Mouse (Mus musculus) liver, embryonic 16.5 days (tissue): Measurements from ENCODE around the gene Atad3a. TPM values are rescaled to one million over a fixed set of nuclear protein-coding genes. Genes with fewer than 3 reads are reported as not detected.

Source experiments
- ATAC-seq: fragments of 200-750 bp; cut with Nextera tagmentation; 2 replicates; pipeline ENCODE4 v1.8.0; 2017; ENCODE audit warnings: low read depth, mild to moderate bottlenecking, moderate number of reproducible peaks, moderate library complexity
- H3K27ac ChIP-seq: fragments of 300-500 bp; sonication (generic); 2 replicates; pipeline ENCODE4 v1.5.1; 2014; ENCODE audit warnings: mild to moderate bottlenecking, low read length
- H3K27me3 ChIP-seq: fragments of 300-500 bp; sonication (generic); 2 replicates; pipeline ENCODE4 v1.6.1; 2014; ENCODE audit warnings: low read depth, low read length, mixed read lengths; ENCODE audit not compliant: control insufficient read depth, insufficient read depth
- H3K36me3 ChIP-seq: fragments of 300-500 bp; sonication (generic); 2 replicates; pipeline ENCODE4 v1.6.1; 2014; ENCODE audit warnings: mild to moderate bottlenecking; ENCODE audit not compliant: control insufficient read depth, insufficient read depth
- H3K4me1 ChIP-seq: fragments of 300-500 bp; sonication (generic); 2 replicates; pipeline ENCODE4 v1.6.1; 2014; ENCODE audit warnings: low read depth, low read length, mixed read lengths; ENCODE audit not compliant: control insufficient read depth
- H3K4me2 ChIP-seq: fragments of 300-500 bp; sonication (generic); 2 replicates; pipeline ENCODE4 v1.6.1; 2014; ENCODE audit warnings: low read depth, low read length, mixed read lengths
- H3K4me3 ChIP-seq: fragments of 300-500 bp; sonication (generic); 2 replicates; pipeline ENCODE4 v1.5.1; 2014; ENCODE audit warnings: low read depth, mild to moderate bottlenecking, low read length
- H3K9ac ChIP-seq: fragments of 300-500 bp; sonication (generic); 2 replicates; pipeline ENCODE4 v1.6.1; 2014; ENCODE audit warnings: low read depth, low read length
- H3K9me3 ChIP-seq: fragments of 300-500 bp; sonication (generic); replicated peaks from 2 replicates; pipeline ENCODE4 v1.6.1; 2016; ENCODE audit warnings: low read length; ENCODE audit not compliant: control insufficient read depth
- WGBS: fragments of 180-500 bp; shearing (Covaris S2); extraction: QIAGEN DNeasy Blood & Tissue Kit; methylation state at CpG from one replicate; pipeline ENCODE4 v1.1.7; 2014; ENCODE audit not compliant: insufficient replicate concordance; 5-methylcytosine and 5-hydroxymethylcytosine counted together
- microRNA-seq: library from miRNA; unstranded; fragments of <30 nt; microRNA quantifications from one replicate; pipeline ENCODE4, GENCODE M21; 2016
- polyA plus RNA-seq: library from polyadenylated mRNA; unstranded; fragments of >200 nt; fragmentation: Nextera tagmentation; extraction: Ambion mirVana; gene quantifications from 2 replicates; pipeline ENCODE4 v1.2.1, GENCODE M21; 2015

Gene Atad3a
- polyA plus RNA-seq, 1 experiment from 2014 or later, result 49.5 TPM

DNA sequence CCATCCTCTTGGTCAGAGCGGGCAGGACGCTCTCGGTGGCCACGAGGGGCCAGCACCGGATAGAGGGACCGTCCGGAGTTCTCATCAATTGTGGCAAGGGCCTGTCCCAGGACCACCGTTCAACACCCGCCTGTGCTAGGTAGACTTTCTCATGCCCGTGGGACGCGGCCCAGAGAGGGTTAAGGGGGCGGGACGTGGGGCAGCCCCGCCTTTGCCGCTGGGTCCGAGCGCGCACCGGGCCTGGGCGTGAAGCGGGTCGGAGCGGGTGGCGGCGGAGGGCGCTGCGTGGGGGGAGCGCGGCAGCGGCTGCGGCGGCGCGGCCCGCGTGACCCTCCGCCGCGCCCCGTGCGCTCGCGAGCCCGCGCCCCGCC lies 66.8 kb downstream of the Atad3a start, which contains the start of gene Fndc10:
TSS of gene Fndc10 (plus strand) at position 232 of the 371 bp plus-strand sequence.
- Histone ChIP-seq H3K9me3 (no peaks in the 10 kb centered on the region), H3K4me2 (peak within 1 kb of the TSS; percentile 76), H3K4me3 (peak within 1 kb of the TSS; percentile 61), H3K36me3 (no peaks in the 10 kb centered on the region), H3K9ac (peak within 1 kb of the TSS; percentile 40; the same call in 1 of the 2 replicates), H3K27ac (no peak within 1 kb of the TSS), H3K27me3 (peaks cover 41% of the 10 kb centered on the region), H3K4me1 (no peaks in the 10 kb centered on the region; the same call in none of the 2 replicates)
- 1% methylated on average over 45 of the region's 47 CpGs for WGBS
- peak; percentile 31; the same call in 1 of the 2 replicates for ATAC-seq

DNA sequence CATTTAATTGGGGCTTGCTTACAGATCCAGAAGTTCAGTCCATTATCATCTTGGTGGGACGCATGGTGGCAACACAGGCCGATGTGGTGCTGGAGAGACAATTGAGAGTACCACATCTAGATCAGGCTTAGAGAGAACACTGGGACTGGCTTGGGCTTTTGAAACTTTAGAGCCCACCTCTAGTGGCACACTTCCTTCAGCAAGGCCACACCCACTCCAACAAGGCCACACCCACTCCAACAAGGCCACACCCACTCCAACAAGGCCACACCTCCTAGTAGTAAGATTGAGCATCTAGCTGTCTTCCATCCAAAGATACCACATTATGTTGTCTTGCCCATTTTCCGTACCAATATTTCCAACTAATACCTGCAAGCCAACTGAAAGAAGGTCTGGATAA lies 68.5 kb downstream of the Atad3a start:
- Histone ChIP-seq H3K27me3 (peaks cover 41% of the 10 kb centered on the region), H3K4me3 (no peak overlapping the region), H3K36me3 (no peaks in the 10 kb centered on the region), H3K9ac (no peak overlapping the region), H3K9me3 (no peaks in the 10 kb centered on the region), H3K27ac (no peak overlapping the region), H3K4me2 (no peak overlapping the region), H3K4me1 (no peaks in the 10 kb centered on the region; the same call in none of the 2 replicates)
- ATAC-seq, result no peak
- WGBS, result 94% methylated on average over 3 of the region's 3 CpGs

Small RNA genes lying within 50 kb of the gene (microRNA-seq; reads per million reads assigned to microRNA genes)
- not detected for gene Gm27743

Other genes starting within 250 kb of the Atad3a start
- 42.9 and 45.3 TPM in 2 replicates for gene Nadk, start 198.7 kb downstream of the Atad3a start, polyA plus RNA-seq
- gene Slc35e2, start 159.7 kb downstream of the Atad3a start, polyA plus RNA-seq, result 5.6 and 6.4 TPM in 2 replicates
- gene Cdk11b, start 136.2 kb downstream of the Atad3a start, polyA plus RNA-seq, result 19.4 and 20.3 TPM in 2 replicates
- not detected in 2 replicates for gene Gm10563, start 115.7 kb downstream of the Atad3a start, polyA plus RNA-seq
- 4.1 and 4.9 TPM in 2 replicates for gene Mmp23, start 107.7 kb downstream of the Atad3a start, polyA plus RNA-seq
- gene Mib2, start 91.9 kb downstream of the Atad3a start, polyA plus RNA-seq, result 4.4 and 6.3 TPM in 2 replicates
- gene Fndc10, start 66.8 kb downstream of the Atad3a start, polyA plus RNA-seq, result 0.04 and 0.08 TPM in 2 replicates
- gene Ssu72, start 56.3 kb downstream of the Atad3a start, polyA plus RNA-seq, result 44.5 and 48.3 TPM in 2 replicates
- gene Tmem240, start 26.3 kb downstream of the Atad3a start, polyA plus RNA-seq, result 0.13 TPM in 1 of 2 replicates, not detected in the other
- gene Vwa1, start 13.6 kb upstream of the Atad3a start, polyA plus RNA-seq, result 0.28 and 0.34 TPM in 2 replicates
- 0.12 and 0.19 TPM in 2 replicates for gene Tmem88b, start 24.8 kb upstream of the Atad3a start, polyA plus RNA-seq
- 0.08 TPM in 1 of 2 replicates, not detected in the other for gene Ankrd65, start 29.3 kb upstream of the Atad3a start, polyA plus RNA-seq
- gene Mrpl20, start 41.8 kb upstream of the Atad3a start, polyA plus RNA-seq, result 115 and 133 TPM in 2 replicates
- gene Ccnl2, start 51.4 kb upstream of the Atad3a start, polyA plus RNA-seq, result 69.7 and 79.8 TPM in 2 replicates
- gene Aurkaip1, start 70.2 kb upstream of the Atad3a start, polyA plus RNA-seq, result 91.8 and 99.9 TPM in 2 replicates
- gene Mxra8, start 78.6 kb upstream of the Atad3a start, polyA plus RNA-seq, result 8.2 and 10.2 TPM in 2 replicates
- 1.9 TPM in 2 replicates for gene Dvl1, start 86.3 kb upstream of the Atad3a start, polyA plus RNA-seq
- 0.11 and 0.14 TPM in 2 replicates for gene Tas1r3, start 102.3 kb upstream of the Atad3a start, polyA plus RNA-seq
- gene Cptp, start 108.3 kb upstream of the Atad3a start, polyA plus RNA-seq, result 7.1 and 8.4 TPM in 2 replicates
- 31.8 and 33.1 TPM in 2 replicates for gene Ints11, start 108.5 kb upstream of the Atad3a start, polyA plus RNA-seq
- 12.9 and 13.4 TPM in 2 replicates for gene Pusl1, start 130.7 kb upstream of the Atad3a start, polyA plus RNA-seq
- 5.5 and 5.6 TPM in 2 replicates for gene Acap3, start 130.7 kb upstream of the Atad3a start, polyA plus RNA-seq
- 41.1 and 42.2 TPM in 2 replicates for gene Ube2j2, start 182.7 kb upstream of the Atad3a start, polyA plus RNA-seq
- gene C1qtnf12, start 201.2 kb upstream of the Atad3a start, polyA plus RNA-seq, result 57.4 and 60.0 TPM in 2 replicates
- 3.3 and 3.6 TPM in 2 replicates for gene B3galt6, start 231.6 kb upstream of the Atad3a start, polyA plus RNA-seq
- gene Sdf4, start 231.8 kb upstream of the Atad3a start, polyA plus RNA-seq, result 73.2 and 78.7 TPM in 2 replicates